Comparison of ENCODE assay signal across 17 mouse cellular contexts in genomic region chr5:126045761-126046160, GRCm38 (mm10).
A peak's percentile ranks its signal among the peaks of the same experiment; 100 is the strongest.
DNase-seq lines count a peak whose midpoint lies in the region; ATAC-seq and TF ChIP-seq lines count a peak whose summit lies in the region.
"Had no signal": no experiment of that assay in that cellular context is flagged by ENCODE, and none has a peak within 500 bp of the region (broad histone marks: within the 10 kb centered on the region; RNA-seq: fewer than 3 reads in every experiment).

No protein-coding gene starts in this region.

- ATAC-seq in forebrain, postnatal 0 days: no peak
- no peak for ATAC-seq in forebrain, embryonic 12.5 days (ENCODE audit: low FRiP score)
- no peak for ATAC-seq in activated CD4-positive, CD25-positive, alpha-beta regulatory T cell, adult 4 months
- ATAC-seq in heart, embryonic 12.5 days (ENCODE audit: insufficient number of reproducible peaks, low FRiP score): no peak
- ATAC-seq: forebrain, embryonic 15.5 days had no signal

- H3K36me3 ChIP-seq in forebrain, postnatal 0 days (ENCODE audit: insufficient read depth): no peaks in the 10 kb centered on the region
- H3K36me3 ChIP-seq in forebrain, embryonic 12.5 days (replicated peaks): no peaks in the 10 kb centered on the region
- no peaks in the 10 kb centered on the region for H3K36me3 ChIP-seq in heart, embryonic 12.5 days
- H3K36me3 ChIP-seq: forebrain, embryonic 15.5 days; limb, embryonic 12.5 days had no signal

- H3K4me3 ChIP-seq in forebrain, postnatal 0 days (ENCODE audit: low read depth, low read length): no peak overlapping the region
- H3K4me3 ChIP-seq in forebrain, embryonic 12.5 days (replicated peaks): no peak overlapping the region
- no peak overlapping the region for H3K4me3 ChIP-seq in layer of hippocampus, adult 2 months
- H3K4me3 ChIP-seq in heart, embryonic 12.5 days: no peak overlapping the region
- H3K4me3 ChIP-seq: forebrain, embryonic 15.5 days; limb, embryonic 12.5 days had no signal

- no peak overlapping the region for H3K4me2 ChIP-seq in forebrain, postnatal 0 days (ENCODE audit: low read depth)
- no peak overlapping the region for H3K4me2 ChIP-seq in forebrain, embryonic 12.5 days
- H3K4me2 ChIP-seq in heart, embryonic 12.5 days: no peak overlapping the region
- H3K4me2 ChIP-seq: forebrain, embryonic 15.5 days; limb, embryonic 12.5 days had no signal

- DNase-seq in forebrain, postnatal 0 days: no peak
- DNase-seq in layer of hippocampus, adult 2 months (ENCODE audit: low spot score in 2 of 2): no peak
- DNase-seq in layer of hippocampus, adult 11-12 months (ENCODE audit: low spot score): no peak
- peak; percentile 5 for DNase-seq in thymus, postnatal 4 days
- no peak for DNase-seq in thymus, postnatal 10 days (ENCODE audit: low spot score in 2 of 2)
- DNase-seq: adrenal gland, postnatal 36 days; cerebellum, postnatal 25 days; heart, postnatal 14 days; kidney, postnatal 25 days; lung, adult 18-20 months; midbrain, embryonic 14.5 days; thymus, postnatal 25 days had no signal

- H3K27ac ChIP-seq in forebrain, postnatal 0 days (ENCODE audit: low read depth, low read length): no peak overlapping the region
- no peak overlapping the region for H3K27ac ChIP-seq in forebrain, embryonic 12.5 days
- no peak overlapping the region for H3K27ac ChIP-seq in layer of hippocampus, adult 2 months
- H3K27ac ChIP-seq in heart, embryonic 12.5 days (ENCODE audit: poor library complexity, severe bottlenecking): no peak overlapping the region
- H3K27ac ChIP-seq: forebrain, embryonic 15.5 days; limb, embryonic 12.5 days had no signal

- H3K9ac ChIP-seq in forebrain, postnatal 0 days: no peak overlapping the region
- H3K9ac ChIP-seq in forebrain, embryonic 12.5 days: no peak overlapping the region
- no peak overlapping the region for H3K9ac ChIP-seq in heart, embryonic 12.5 days
- H3K9ac ChIP-seq: forebrain, embryonic 15.5 days; limb, embryonic 12.5 days had no signal

- TF ChIP-seq CTCF in forebrain, postnatal 0 days (IDR thresholded peaks at IDR 0.05; ENCODE audit: low read depth): peak; percentile 19; the same call in 1 of the 2 replicates
- TF ChIP-seq CTCF in layer of hippocampus, adult 2 months (conservative IDR thresholded peaks at IDR 0.05): peak; percentile 61

- H3K4me1 ChIP-seq in forebrain, postnatal 0 days (ENCODE audit: insufficient read depth): no peaks in the 10 kb centered on the region
- H3K4me1 ChIP-seq in forebrain, embryonic 12.5 days: no peaks in the 10 kb centered on the region
- no peaks in the 10 kb centered on the region for H3K4me1 ChIP-seq in heart, embryonic 12.5 days (replicated peaks)
- H3K4me1 ChIP-seq: forebrain, embryonic 15.5 days; limb, embryonic 12.5 days had no signal

- no peaks in the 10 kb centered on the region for H3K9me3 ChIP-seq in forebrain, postnatal 0 days (ENCODE audit: low read length)
- H3K9me3 ChIP-seq in forebrain, embryonic 12.5 days: peaks cover 3% of the 10 kb centered on the region; the same call in 1 of the 2 replicates
- H3K9me3 ChIP-seq in heart, embryonic 12.5 days (replicated peaks): peaks cover 2% of the 10 kb centered on the region
- H3K9me3 ChIP-seq: forebrain, embryonic 15.5 days had no signal

- no peaks in the 10 kb centered on the region for H3K27me3 ChIP-seq in forebrain, postnatal 0 days (ENCODE audit: insufficient read depth, low read length)
- no peaks in the 10 kb centered on the region; the same call in 1 of the 2 replicates for H3K27me3 ChIP-seq in forebrain, embryonic 12.5 days
- H3K27me3 ChIP-seq in heart, embryonic 12.5 days (replicated peaks): no peaks in the 10 kb centered on the region
- H3K27me3 ChIP-seq: forebrain, embryonic 15.5 days; limb, embryonic 12.5 days had no signal

- 83% methylated on average over 3 of the region's 3 CpGs for WGBS in forebrain, postnatal 0 days
- 85% methylated on average over 3 of the region's 3 CpGs for WGBS in forebrain, embryonic 12.5 days
- WGBS in heart, embryonic 12.5 days: 66% methylated on average over 3 of the region's 3 CpGs
